In genomic region chr2:167826922-167827703, GRCm38 (mm10) we compare ENCODE assay signal across 15 mouse cellular contexts.
DNase-seq lines count a peak whose midpoint lies in the region; ATAC-seq and TF ChIP-seq lines count a peak whose summit lies in the region.
"Had no signal": no experiment of that assay in that cellular context is flagged by ENCODE, and none has a peak within 500 bp of the region (broad histone marks: within the 10 kb centered on the region; RNA-seq: fewer than 3 reads in every experiment).

No protein-coding gene starts in this region.

- no peak overlapping the region for H3K4me2 ChIP-seq in embryonic facial prominence, embryonic 15.5 days (replicated peaks)
- H3K4me2 ChIP-seq in stomach, postnatal 0 days (replicated peaks; ENCODE audit: low read depth), result no peak overlapping the region
- H3K4me2 ChIP-seq: hindbrain, embryonic 14.5 days; kidney, embryonic 15.5 days; limb, embryonic 13.5 days had no signal

- no peak overlapping the region for H3K9ac ChIP-seq in embryonic facial prominence, embryonic 15.5 days
- no peak overlapping the region for H3K9ac ChIP-seq in stomach, postnatal 0 days (ENCODE audit: low read length)
- H3K9ac ChIP-seq: hindbrain, embryonic 14.5 days; kidney, embryonic 15.5 days; limb, embryonic 13.5 days had no signal

- TF ChIP-seq CTCF in stomach, postnatal 0 days (IDR thresholded peaks at IDR 0.05; ENCODE audit: low read depth), result no peak

- H3K4me3 ChIP-seq in embryonic facial prominence, embryonic 15.5 days (replicated peaks), result no peak overlapping the region
- H3K4me3 ChIP-seq in stomach, postnatal 0 days (ENCODE audit: low read depth, low read length), result no peak overlapping the region
- H3K4me3 ChIP-seq: kidney, embryonic 15.5 days; limb, embryonic 13.5 days; megakaryocyte, embryonic 14.5 days had no signal

- no peak for TF ChIP-seq EP300 in stomach, postnatal 0 days (optimal IDR thresholded peaks at IDR 0.05)

- peak overlapping the region; percentile 55; the same call in 1 of the 2 replicates for H3K27ac ChIP-seq in embryonic facial prominence, embryonic 15.5 days (replicated peaks)
- no peak overlapping the region for H3K27ac ChIP-seq in stomach, postnatal 0 days (replicated peaks)
- H3K27ac ChIP-seq: hindbrain, embryonic 14.5 days; kidney, embryonic 15.5 days; limb, embryonic 13.5 days had no signal

- intact Hi-C loops in heart, postnatal 25 days (cut with DNase I), result no loop called here
- intact Hi-C loops in heart, postnatal 10 days (cut with DNase I), result no loop called here

- no peaks in the 10 kb centered on the region for H3K27me3 ChIP-seq in embryonic facial prominence, embryonic 15.5 days
- no peaks in the 10 kb centered on the region for H3K27me3 ChIP-seq in stomach, postnatal 0 days (ENCODE audit: control insufficient read depth, insufficient read depth, low read length)
- H3K27me3 ChIP-seq: kidney, embryonic 15.5 days; limb, embryonic 13.5 days had no signal

- H3K36me3 ChIP-seq in embryonic facial prominence, embryonic 15.5 days, result no peaks in the 10 kb centered on the region
- no peaks in the 10 kb centered on the region for H3K36me3 ChIP-seq in stomach, postnatal 0 days (ENCODE audit: control insufficient read depth, insufficient read depth, low read length)
- H3K36me3 ChIP-seq: kidney, embryonic 15.5 days; limb, embryonic 13.5 days had no signal

- no peak for ATAC-seq in embryonic facial prominence, embryonic 15.5 days (ENCODE audit: insufficient number of reproducible peaks, low FRiP score, low TSS enrichment, low read depth)
- ATAC-seq in stomach, postnatal 0 days (ENCODE audit: low FRiP score, low TSS enrichment), result no peak
- ATAC-seq: activated CD4-positive, CD25-positive, alpha-beta regulatory T cell, adult 4 months had no signal

- H3K4me1 ChIP-seq in embryonic facial prominence, embryonic 15.5 days, result peaks cover 42% of the 10 kb centered on the region
- H3K4me1 ChIP-seq in stomach, postnatal 0 days (replicated peaks; ENCODE audit: control insufficient read depth, insufficient read depth), result peaks cover 6% of the 10 kb centered on the region

- peak; percentile 97 for DNase-seq in heart, adult 11 months
- DNase-seq in heart, postnatal 25 days (ENCODE audit: low spot score), result no peak
- DNase-seq in heart, postnatal 10 days, result peak; percentile 67 to 73
- peak; percentile 49 to 86 for DNase-seq in lung, postnatal 4 days
- no peak for DNase-seq in stomach, postnatal 0 days (ENCODE audit: low spot score)
- DNase-seq in adrenal gland, postnatal 4 days (ENCODE audit: low spot score in 2 of 2), result no peak
- DNase-seq in cerebellum, adult 9-11 months, result no peak
- DNase-seq: cerebellum, postnatal 25 days; thymus, adult 2 months had no signal

- no peaks in the 10 kb centered on the region for H3K9me3 ChIP-seq in embryonic facial prominence, embryonic 15.5 days (replicated peaks)
- H3K9me3 ChIP-seq in stomach, postnatal 0 days (ENCODE audit: control insufficient read depth, low read length), result no peaks in the 10 kb centered on the region
- H3K9me3 ChIP-seq: kidney, embryonic 15.5 days; limb, embryonic 13.5 days; megakaryocyte, embryonic 14.5 days had no signal

- WGBS in embryonic facial prominence, embryonic 15.5 days, result 34% methylated on average over 12 of the region's 12 CpGs
- 56% methylated on average over 12 of the region's 12 CpGs for WGBS in stomach, postnatal 0 days

Comparison
In these comparisons a context has a peak if more than half of its experiments do, and no peak if none do; other contexts are left out.
1. DNase-seq: peak in heart, adult 11 months (single experiment), heart, postnatal 10 days (2 of 2) and lung, postnatal 4 days (2 of 2); none in heart, postnatal 25 days (single experiment), stomach, postnatal 0 days (single experiment), adrenal gland, postnatal 4 days (0 of 2) and cerebellum, adult 9-11 months (single experiment).